Mouse (Mus musculus) brown adipose tissue, adult 24 weeks (tissue): ENCODE results near the gene A930004D18Rik. TPM values are rescaled to one million over a fixed set of nuclear protein-coding genes. Genes with fewer than 3 reads are reported as not detected.
A peak's percentile ranks its signal among the peaks of the same experiment; 100 is the strongest.

Source experiments
- H3K27ac ChIP-seq: fragments of 200-500 bp; replicated peaks from 2 replicates; pipeline ENCODE4 v1.5.1; 2012; ENCODE audit warnings: low read depth, mild to moderate bottlenecking, low read length
- H3K4me1 ChIP-seq: fragments of 200-500 bp; 2 replicates; pipeline ENCODE4 v1.6.1; 2012; ENCODE audit warnings: low read length, mixed read lengths; ENCODE audit not compliant: control insufficient read depth, insufficient read depth, insufficient read length
- H3K4me3 ChIP-seq: fragments of 200-500 bp; 2 replicates; pipeline ENCODE4 v1.5.1; 2012; ENCODE audit warnings: low read depth, mild to moderate bottlenecking, low read length, moderate library complexity; ENCODE audit not compliant: insufficient read depth
- polyA plus RNA-seq: library from polyadenylated mRNA; stranded (reverse); fragments of >200 nt; gene quantifications from 2 replicates; pipeline ENCODE4 v1.2.4, GENCODE M21; 2012; ENCODE audit not compliant: missing spikeins, insufficient read depth, insufficient read length

A930004D18Rik gene
- polyA plus RNA-seq, 1 experiment = 0.87 TPM

DNA sequence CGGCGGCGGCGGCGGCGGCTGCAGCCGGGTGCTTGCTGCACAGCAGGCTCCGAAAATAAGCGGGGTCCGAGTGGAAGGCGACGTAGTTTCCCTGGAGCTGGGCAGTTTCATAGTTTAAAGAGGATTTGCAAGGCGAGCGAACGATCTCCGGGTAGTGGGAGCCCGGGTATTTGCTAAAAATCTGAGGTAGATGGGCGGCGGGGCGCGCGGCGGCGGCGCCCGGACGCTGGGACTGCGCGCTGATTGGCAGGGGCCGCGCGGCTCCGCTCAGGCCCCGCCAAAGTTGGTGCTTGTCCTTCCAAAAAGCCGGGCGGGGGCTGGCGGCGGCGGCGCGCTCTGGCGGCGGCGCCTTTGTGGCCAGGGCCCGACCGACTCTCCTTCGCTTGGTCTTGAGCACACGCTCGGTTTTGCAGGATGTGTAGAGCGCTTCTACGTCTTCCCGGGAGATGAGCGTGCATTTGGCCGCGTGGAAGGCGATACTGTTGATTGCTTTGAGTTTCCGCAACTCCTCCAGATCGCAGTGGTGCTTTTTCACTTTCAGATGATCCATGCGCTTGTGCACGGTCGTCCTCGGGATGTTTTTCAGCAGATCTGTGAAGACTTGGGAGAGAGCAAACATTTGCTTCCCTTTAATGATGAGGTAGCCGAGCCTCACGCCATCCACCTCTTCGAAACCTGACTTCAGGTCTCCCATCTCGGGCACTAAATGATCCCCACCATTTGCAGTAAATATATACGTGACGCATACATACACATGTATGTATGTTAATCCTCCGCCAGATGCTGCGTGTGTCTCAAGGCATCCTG is 10.3 kb upstream of the A930004D18Rik start:
- Histone ChIP-seq H3K4me3 (peak overlapping the region; percentile 97), H3K4me1 (peaks cover 9% of the 10 kb centered on the region; the same call in 1 of the 2 replicates), H3K27ac (peak overlapping the region; percentile 57)

GRCm38 (mm10) chr2:18046758-18047645 is 9.5 kb upstream of the A930004D18Rik start:
- H3K27ac ChIP-seq = peak overlapping the region; percentile 61; the same call in 1 of the 2 replicates
- peak overlapping the region; percentile 97 for H3K4me3 ChIP-seq
- peaks cover 9% of the 10 kb centered on the region; the same call in 1 of the 2 replicates for H3K4me1 ChIP-seq

- H3K27ac ChIP-seq = no peak overlapping the region
- H3K4me3 ChIP-seq = peak overlapping the region; percentile 97
- H3K4me1 ChIP-seq = peaks cover 9% of the 10 kb centered on the region; the same call in 1 of the 2 replicates
Measured at GRCm38 (mm10) chr2:18046186-18046585, 8.6 kb upstream of the A930004D18Rik start.

- H3K4me1 ChIP-seq = peaks cover 9% of the 10 kb centered on the region; the same call in 1 of the 2 replicates
- 0 out of 2 replicates have a peak overlapping the region, but pooled peaks have one; percentile 97 for H3K4me3 ChIP-seq
- H3K27ac ChIP-seq = no peak overlapping the region
Measured at GRCm38 (mm10) chr2:18045781-18046181, 8.2 kb upstream of the A930004D18Rik start.

DNA sequence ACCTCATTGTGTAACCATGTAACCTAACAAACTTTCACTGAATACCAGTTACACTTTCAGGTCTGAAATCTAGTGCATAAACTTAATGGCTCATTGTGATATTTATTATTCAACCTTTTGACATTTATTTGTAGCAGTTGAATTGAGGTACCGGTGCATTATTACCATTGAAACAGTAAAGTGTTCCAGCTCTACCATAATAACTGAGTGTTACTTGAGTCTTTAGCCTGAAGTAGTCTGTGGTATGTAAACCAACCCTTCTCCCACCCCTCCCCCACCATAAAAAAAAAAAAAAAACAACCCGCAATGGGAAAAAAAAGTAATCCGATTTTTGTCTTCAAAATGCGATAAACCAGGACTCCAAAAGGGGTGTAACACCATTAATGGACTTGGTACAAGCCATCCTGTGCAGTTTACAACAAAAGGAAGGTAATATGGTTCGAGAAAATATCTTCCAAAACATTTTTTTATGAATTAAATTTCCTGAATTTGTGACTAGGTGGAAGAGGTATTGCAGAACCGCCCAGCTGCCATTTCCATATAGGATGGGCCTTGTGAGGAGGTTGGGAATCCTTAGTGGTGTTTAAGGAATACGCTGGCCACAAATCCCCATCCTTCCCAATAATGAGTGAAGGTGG is 7.7 kb upstream of the A930004D18Rik start:
- peaks cover 9% of the 10 kb centered on the region; the same call in 1 of the 2 replicates for H3K4me1 ChIP-seq
- no peak overlapping the region for H3K4me3 ChIP-seq
- H3K27ac ChIP-seq = no peak overlapping the region

DNA sequence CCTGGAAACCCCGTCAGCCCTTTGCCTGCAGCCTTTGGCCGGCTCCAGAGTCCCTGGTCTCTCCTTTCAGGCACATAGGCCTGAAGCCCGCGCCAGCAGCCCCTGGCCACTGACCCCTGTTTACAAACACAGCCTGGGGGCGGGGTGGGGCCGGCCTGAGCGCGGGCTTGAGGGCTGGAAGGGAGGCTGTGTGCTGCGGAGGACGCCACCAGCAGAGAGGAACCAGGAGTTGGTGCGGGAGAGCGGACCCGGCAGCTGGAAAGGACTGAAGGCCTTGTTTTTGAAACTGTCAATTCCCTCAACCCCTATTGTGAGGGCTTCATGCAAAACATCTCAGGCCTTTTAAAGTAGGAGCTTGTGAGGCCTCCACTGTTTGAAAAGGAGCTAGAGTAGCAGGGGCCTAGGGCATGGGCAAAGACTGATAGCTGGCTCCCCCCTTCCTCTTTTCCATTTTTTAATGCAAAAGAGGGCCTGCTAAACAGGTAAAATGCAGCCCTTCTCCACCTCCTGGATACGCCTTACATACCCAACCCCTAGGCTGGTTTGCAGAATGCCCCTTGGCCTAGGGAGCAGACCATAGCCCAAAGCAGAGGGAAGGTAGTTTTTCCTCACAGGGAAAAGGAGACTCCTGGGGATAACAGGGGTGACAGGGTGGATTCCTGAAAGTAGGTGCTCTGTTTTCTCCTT is 3.8 kb upstream of the A930004D18Rik start:
- H3K27ac ChIP-seq = no peak overlapping the region
- H3K4me3 ChIP-seq = no peak overlapping the region
- H3K4me1 ChIP-seq = 0 out of 2 replicates have a peak, but pooled peaks cover 6% of the 10 kb centered on the region

DNA sequence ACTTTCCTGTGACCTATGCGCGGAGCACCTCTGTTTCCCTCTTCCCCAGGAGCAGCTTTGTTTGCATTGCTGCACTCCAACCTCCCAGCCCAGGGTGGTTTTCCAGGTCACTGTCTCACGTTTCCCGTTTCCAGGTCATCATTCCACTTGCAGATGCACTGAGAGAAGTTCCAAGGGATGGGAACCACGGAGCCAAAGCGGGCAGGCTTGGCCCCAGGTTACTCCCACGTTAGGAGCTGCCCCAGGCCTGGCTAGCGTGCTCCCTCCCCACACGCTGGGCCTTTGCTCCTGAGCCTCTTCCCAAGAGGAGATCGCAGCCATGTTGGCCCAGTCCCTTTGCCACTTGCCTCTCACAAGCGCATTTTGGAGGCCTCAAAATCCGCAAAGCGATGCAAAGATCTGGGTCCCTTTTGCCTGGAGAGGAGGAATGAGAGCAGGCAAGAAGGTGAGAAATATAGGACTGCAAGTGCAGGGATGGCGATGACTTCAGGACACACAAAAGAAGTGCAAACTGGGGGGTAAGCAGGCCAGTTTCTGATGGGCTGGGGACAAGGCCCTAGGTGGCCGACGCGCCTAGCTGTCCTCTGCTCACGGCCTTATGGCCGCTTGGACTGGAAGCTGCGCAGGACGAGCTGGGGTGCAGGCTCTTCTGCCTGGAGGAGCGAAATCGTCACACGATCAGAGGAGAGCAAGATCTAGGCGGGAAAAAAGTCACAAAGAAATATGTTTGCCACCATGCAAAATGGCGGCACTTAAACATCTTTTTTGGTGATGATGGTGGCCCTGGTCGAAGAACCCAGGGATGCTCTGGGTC is 3.0 kb upstream of the A930004D18Rik start:
- Histone ChIP-seq H3K4me1 (no peaks in the 10 kb centered on the region), H3K27ac (no peak overlapping the region), H3K4me3 (no peak overlapping the region)

GRCm38 (mm10) chr2:18039566-18040290 is 2.2 kb upstream of the A930004D18Rik start:
- H3K27ac ChIP-seq = no peak overlapping the region
- H3K4me3 ChIP-seq = peak overlapping the region; percentile 6; the same call in 1 of the 2 replicates
- H3K4me1 ChIP-seq = no peaks in the 10 kb centered on the region

DNA sequence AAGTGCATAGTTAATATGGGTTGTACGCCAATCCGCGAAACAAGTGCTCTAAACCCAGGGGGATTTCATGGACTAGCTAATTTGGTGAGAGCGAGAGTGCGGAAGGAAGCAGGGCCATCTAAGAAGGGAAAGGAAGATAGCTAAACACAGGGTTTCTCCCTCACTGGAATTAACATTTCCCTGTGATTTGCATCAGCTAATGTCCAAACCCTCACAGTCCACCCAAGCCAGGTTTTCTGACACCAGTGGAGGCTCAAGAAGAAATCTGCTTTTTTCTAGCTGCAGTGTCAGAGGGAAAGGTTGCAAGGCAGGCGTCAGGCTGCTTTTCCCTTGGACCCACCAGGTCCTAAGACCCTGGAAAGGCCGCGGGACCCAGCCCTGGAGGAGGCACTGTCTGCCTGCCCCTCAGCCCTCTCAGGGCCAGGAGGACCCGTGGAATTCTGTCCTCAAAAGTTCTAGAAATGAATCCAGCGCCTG is 1.4 kb upstream of the A930004D18Rik start:
- no peaks in the 10 kb centered on the region for H3K4me1 ChIP-seq
- no peak overlapping the region for H3K27ac ChIP-seq
- H3K4me3 ChIP-seq = no peak overlapping the region

DNA sequence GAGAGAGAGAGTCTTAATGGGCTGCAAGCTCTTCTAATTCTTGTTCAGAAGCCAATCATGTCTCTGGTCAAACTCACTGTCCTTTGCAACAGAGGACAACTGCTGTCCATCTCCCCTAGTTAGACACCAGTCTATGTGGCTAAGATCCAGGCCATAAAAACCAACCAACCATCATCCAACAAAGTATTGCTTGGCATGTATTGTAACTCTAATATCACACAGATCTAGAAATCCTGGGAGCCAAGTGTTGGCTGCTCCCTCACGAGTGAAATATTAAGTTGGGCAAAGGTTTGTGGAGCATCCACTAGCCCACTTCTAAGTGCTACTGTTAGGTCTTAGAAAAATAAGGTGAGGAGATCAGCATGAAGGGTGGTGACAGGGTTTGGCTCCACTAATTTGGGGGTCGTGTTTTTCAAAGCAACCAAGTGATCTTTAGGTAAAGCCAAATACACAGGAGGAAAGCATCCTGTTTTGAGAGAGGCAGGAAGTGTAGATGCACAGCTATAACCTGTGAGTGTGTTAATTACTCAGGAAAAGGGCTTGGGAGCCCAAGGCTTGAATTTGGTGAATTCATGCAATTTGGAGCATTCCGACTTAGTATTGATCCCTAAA is 710 bp upstream of the A930004D18Rik start:
- H3K4me3 ChIP-seq = no peak overlapping the region
- no peaks in the 10 kb centered on the region for H3K4me1 ChIP-seq

DNA sequence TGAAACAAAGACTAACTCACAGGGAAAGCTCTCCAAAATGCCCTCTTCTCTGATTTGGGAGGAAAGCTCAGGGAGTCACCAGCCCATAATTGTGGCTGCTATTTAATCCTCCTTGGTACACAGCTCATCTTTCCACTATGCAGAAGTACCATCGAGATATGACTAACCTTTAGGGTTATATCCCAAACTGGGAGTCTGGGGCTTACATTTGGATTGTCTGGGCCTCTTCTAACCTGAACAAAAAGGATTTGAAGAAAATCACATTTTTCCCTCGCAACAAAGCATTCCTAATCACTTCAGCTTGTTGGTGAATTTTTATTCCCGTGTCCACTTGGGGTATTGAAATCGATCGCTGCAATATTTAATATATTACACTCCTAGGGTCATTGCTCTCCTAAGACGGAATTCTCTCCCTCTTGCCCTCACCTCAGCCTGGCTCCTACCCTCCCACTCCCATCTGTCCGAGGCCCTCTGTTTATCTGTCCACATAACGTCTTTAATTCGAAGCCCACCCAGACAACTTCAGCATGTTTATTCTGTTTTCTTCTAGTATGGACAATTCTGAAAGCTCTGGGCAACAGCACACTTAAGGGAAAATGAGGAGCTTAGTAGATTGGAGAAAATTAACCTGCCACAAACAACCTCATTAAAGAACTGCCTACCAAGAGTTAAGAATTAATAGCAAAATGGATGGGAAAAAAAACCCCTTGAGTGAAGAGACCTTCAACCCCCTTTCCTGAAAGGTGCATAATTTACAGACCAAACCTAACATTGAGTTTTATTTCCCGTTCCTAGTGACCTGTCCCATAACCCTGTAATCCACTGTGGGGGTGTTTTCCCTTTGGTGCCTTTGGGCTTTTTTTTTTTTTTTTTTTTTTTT is 2.9 kb downstream of the A930004D18Rik start:
- no peak overlapping the region for H3K27ac ChIP-seq

More for the DNA sequence above, 710 bp upstream of the A930004D18Rik start:
- no peak overlapping the region for H3K27ac ChIP-seq

More for the DNA sequence above, 2.9 kb downstream of the A930004D18Rik start:
- H3K4me3 ChIP-seq = no peak overlapping the region
- H3K4me1 ChIP-seq = no peaks in the 10 kb centered on the region; the same call in 1 of the 2 replicates
